Mouse (Mus musculus): Measurements from ENCODE around the gene Aph1b.
A peak's percentile ranks its signal among the peaks of the same experiment; 100 is the strongest.

Aph1b gene

DNA sequence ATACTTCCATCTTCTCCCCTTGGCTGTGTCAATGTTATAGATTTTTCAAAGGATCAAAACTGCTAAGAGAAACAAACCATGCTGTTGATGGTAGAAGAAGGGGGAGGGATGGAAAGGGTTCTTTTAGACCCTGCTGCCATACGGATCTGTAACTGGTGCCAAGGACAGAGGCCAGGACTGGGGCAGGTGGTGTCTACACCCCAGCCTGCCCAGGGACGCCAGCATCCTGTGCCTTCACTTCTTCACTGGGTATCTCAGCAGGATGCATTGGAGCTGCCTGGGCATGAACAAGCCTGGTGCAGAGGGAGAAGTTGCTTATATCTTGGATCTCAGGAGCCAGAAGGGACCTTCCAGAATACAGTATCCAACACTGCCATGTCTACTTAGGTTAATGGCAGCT, 50.8 kb downstream of the Aph1b start:
- no peak for DNase-seq (ENCODE audit: low spot score in 2 of 2)

DNA sequence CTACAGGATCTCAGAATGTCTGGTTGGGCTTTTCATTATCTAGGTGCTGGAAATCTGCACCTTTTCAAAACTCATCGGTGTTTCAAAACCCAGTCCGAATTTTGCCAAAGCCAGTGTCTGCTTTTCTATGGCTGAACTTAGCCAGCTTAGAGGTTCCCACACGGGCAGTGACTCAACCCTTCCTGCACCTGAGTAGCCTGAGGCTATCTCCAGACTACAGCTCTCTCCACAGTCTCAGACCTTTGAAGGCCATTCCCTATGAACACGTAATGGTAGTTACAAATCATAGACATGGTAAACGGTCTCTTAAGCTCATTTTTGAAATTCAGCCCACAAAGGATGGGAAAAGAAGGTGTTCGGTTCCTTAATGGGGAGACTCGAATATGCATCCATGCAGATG, 55.8 kb downstream of the Aph1b start:
- no peak for DNase-seq (ENCODE audit: low spot score in 2 of 2)

DNA sequence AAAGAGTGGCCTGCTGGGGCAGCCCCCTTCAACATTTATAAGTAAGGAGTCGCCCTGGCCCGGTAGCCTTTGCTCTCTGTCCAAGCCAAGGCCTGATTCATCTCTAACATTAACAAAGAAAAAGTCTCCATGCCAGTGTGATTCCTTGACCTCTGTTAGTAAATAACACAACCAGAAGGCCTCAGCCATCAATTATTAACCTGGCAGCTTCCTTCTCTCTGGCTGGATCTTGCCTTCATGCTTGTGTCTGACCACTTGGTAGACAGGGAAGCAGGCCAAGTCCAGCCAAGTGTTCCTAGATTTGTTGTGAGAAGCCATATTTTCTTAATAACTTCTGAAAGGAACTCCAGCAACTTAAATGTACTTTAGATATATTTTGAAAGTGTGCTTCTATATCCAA, 58.7 kb downstream of the Aph1b start:
- no peak for DNase-seq (ENCODE audit: low spot score in 2 of 2)

DNA sequence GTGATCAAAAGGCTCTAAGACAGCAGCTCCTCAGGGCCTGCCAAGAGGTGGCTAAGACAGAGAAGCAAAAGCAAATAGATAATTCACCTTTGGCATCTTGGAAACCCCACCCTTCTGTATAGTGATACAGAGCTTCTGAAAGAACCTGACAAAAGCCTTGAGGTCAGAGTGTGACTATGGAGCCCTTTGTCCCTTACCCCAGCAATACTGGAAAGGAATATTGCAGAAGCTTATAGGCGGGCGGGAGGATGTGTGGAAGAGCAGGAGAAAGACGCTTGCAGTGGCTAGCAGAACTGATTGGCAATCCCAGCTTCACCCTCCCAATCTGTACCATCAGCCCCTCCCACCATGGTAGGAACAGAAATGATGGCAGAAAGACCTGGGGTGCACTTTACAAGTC, 59.3 kb downstream of the Aph1b start:
- DNase-seq (ENCODE audit: low spot score in 2 of 2): no peak

DNA sequence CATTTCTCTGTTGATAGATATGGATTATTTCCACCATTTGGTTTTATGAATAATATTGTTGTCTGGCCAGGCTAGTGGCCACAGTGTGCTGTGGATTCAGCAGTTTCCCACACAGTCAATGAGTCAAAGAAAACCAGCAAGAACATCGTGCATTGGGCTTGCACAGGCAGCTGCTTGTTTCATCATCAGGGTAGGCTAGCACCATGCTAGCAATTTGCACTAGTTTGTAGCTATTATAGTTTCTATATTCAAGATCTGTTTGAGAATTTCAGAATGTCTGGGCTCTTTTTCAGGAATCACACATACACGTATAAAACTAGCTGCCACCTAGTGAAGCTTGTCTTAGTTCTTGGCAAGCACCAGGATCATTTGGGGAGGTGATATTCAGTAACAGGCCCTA, 60.2 kb downstream of the Aph1b start:
- DNase-seq (ENCODE audit: low spot score in 2 of 2): no peak

DNA sequence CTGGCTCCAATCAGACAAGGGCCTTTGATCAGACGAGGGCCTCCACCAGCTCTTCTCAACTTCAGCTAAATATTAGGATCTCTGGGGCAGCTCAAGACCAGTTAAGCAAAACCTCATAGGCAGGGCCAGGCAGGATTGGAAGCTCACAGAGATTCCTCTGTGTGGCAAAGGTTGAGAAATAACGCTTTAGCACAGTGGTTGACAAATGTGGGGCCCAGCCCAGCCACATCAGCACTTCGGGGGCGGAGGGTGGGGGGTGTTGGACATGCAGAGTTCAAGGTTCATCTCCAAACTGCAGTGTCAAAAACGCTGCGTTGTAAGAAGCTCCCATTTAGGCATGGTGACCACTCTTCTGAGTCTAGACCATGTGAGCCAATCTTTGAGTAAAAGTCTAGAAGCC, 60.7 kb downstream of the Aph1b start:
- DNase-seq (ENCODE audit: low spot score in 2 of 2): no peak

DNA sequence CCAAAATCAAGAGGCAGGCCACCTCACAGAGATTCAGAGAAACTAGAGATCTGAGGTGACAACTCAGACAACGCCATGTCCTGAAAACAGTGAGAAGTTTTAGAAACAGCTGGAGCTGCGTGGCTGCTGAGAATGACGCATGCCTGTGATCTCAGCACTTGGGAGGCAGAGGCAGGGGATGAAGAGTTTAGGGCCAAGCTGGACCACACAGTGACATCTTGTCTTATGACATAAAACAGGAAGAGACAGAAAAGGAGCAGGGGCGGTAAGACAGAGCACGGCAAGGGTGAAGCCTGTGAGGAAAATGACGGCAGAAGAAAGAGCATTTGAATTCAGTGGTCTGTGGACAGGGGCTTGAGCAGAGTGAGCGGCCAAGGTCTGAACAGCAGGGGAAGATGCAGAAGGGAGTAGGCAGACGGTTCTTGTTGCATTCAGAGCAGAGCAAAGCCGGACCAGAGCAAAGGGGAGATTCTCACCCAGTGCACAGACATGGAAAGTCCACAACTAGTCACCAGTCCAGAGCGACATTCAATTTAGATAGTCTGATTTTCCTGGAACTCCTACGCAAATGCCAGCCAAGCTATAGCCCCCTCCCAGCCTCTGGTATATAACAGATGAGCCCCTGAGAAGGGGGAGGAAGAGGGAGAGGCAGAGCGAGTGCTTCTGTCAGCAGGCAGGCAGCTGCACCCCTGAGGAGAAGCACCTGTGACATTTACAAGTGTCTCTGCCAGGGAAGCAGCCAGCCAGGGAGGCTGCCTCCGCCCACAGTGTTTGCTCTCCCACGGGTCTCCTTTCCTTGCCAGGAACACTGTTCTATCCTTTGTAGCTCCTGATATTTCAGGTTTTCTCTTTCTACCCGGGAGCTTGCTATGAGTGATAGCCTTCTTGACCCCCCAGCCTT, 62.2 kb downstream of the Aph1b start:
- peak in 1 of 2 experiments; percentile 40 for DNase-seq (ENCODE audit: low spot score in 2 of 2)

DNA sequence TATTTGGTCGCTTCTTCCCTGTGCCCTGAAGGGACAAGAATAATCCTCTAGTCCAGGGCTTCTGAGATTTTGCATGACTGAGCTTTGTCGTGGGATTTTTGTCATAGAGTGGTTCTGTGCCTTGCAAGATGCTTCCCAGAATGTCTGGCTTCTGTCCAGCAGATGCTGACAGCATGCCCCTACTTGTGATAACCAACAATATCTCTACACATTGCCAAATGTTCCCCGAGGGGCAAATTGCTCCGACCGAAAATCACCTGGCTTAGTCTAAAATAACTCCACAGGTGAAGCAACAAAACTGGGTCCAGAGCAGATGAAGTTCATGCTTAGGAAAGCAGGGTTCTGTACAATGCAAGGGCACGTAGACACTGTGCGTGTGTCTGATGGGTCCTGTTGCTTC, 64.0 kb downstream of the Aph1b start:
- no peak for DNase-seq (ENCODE audit: low spot score in 2 of 2)

DNA sequence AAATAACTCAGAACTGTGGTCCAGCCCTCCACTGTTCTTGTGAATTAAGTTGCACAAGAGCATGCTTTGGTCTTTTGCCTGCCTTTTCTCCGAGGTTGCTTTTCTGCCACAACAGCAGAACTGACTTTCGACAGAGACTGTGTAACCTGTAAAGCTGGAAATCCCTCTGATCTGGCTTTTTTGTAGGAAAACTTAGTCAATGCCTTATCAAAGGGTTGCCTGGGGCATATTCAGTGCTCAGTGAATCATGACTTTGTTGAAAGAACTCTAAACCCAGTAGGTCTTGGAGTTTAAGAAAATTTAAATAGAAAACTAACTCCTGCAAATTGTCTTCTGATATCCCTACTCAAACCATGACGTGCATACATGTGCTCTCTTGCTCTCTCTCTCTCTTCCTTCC, 64.7 kb downstream of the Aph1b start:
- no peak for DNase-seq (ENCODE audit: low spot score in 2 of 2)

DNA sequence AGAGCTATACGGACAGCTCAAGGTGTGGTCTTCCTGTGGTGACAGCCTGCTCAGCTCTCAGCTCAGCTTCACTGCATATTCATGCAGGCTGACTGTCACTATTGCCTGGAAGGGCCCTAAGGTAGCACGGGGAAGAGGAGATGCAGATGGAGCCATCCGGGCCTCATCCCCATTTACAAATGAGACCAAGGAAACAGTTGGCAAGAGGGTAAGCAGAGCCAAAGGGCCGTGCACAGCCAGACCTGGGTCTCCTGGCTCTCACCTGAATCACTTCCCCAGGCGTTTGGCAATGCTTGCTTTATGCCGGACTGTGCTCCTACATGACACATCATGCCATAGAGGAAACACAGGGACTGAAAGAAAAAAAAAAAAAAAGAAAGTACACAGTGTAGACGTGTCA, 68.0 kb downstream of the Aph1b start:
- no peak for DNase-seq (ENCODE audit: low spot score in 2 of 2)

DNA sequence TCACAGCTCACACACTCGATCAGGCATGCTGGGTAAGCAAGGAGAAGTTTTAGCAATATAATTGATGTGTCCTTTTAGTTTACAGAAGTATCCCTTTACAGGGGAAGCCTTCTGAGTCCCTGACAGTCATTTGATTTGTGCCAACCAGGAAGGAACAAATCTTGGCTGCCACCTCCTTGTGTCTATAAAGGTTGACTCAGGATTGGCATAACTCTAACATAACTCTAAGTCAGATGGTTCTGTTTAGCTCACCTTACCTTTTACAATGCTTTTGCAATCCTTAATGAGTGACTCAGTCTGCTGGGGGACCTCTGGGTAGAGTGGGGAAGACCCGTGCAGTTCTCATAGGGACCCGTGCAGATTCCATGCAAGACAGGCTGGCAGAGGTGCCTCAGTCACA, 69.7 kb downstream of the Aph1b start:
- no peak for DNase-seq (ENCODE audit: low spot score in 2 of 2)

Data from frontal cortex, postnatal 25 days (tissue).